Mouse (Mus musculus): ENCODE measurements around the gene Scube2. TPM values are rescaled to one million over a fixed set of nuclear protein-coding genes. Genes with fewer than 3 reads are reported as not detected.

The Scube2 gene
- polyA plus RNA-seq, 1 experiment = 7.4 TPM

- no peak for DNase-seq (ENCODE audit: low spot score)
Observed at GRCm38 (mm10) chr7:109852017-109852416, 13.5 kb downstream of the Scube2 start.

GRCm38 (mm10) chr7:109850531-109850930 is 14.9 kb downstream of the Scube2 start:
- no peak for DNase-seq (ENCODE audit: low spot score)

GRCm38 (mm10) chr7:109849750-109850434 is 15.6 kb downstream of the Scube2 start:
- DNase-seq (ENCODE audit: low spot score) = no peak

GRCm38 (mm10) chr7:109848867-109849733 is 16.4 kb downstream of the Scube2 start:
- DNase-seq (ENCODE audit: low spot score) = no peak

GRCm38 (mm10) chr7:109844100-109844499 is 21.4 kb downstream of the Scube2 start:
- DNase-seq (ENCODE audit: low spot score) = no peak

GRCm38 (mm10) chr7:109841618-109842418 is 23.7 kb downstream of the Scube2 start:
- no peak for DNase-seq (ENCODE audit: low spot score)

GRCm38 (mm10) chr7:109841031-109841430 is 24.4 kb downstream of the Scube2 start:
- no peak for DNase-seq (ENCODE audit: low spot score)

- no peak for DNase-seq (ENCODE audit: low spot score)
Observed at GRCm38 (mm10) chr7:109838613-109839012, 26.9 kb downstream of the Scube2 start.

GRCm38 (mm10) chr7:109837651-109838050 is 27.8 kb downstream of the Scube2 start:
- no peak for DNase-seq (ENCODE audit: low spot score)

GRCm38 (mm10) chr7:109834894-109835293 is 30.6 kb downstream of the Scube2 start:
- no peak for DNase-seq (ENCODE audit: low spot score)

- DNase-seq (ENCODE audit: low spot score) = no peak
Observed at GRCm38 (mm10) chr7:109831376-109831775, 34.1 kb downstream of the Scube2 start.

GRCm38 (mm10) chr7:109826911-109827310 is 38.6 kb downstream of the Scube2 start:
- DNase-seq (ENCODE audit: low spot score) = no peak

- no peak for DNase-seq (ENCODE audit: low spot score)
Observed at GRCm38 (mm10) chr7:109825293-109825692, 40.2 kb downstream of the Scube2 start.

- DNase-seq (ENCODE audit: low spot score) = no peak
Observed at GRCm38 (mm10) chr7:109818600-109818999, 46.9 kb downstream of the Scube2 start.

GRCm38 (mm10) chr7:109817954-109818353 is 47.5 kb downstream of the Scube2 start:
- DNase-seq (ENCODE audit: low spot score) = no peak

- DNase-seq (ENCODE audit: low spot score) = no peak
Observed at GRCm38 (mm10) chr7:109813330-109814140, 51.9 kb downstream of the Scube2 start.

- no peak for DNase-seq (ENCODE audit: low spot score)
Observed at GRCm38 (mm10) chr7:109807616-109808485, 57.6 kb downstream of the Scube2 start.

- DNase-seq (ENCODE audit: low spot score) = no peak
Observed at GRCm38 (mm10) chr7:109804843-109805242, 60.6 kb downstream of the Scube2 start.

GRCm38 (mm10) chr7:109804355-109804754 is 61.1 kb downstream of the Scube2 start:
- no peak for DNase-seq (ENCODE audit: low spot score)

- DNase-seq (ENCODE audit: low spot score) = no peak
Observed at GRCm38 (mm10) chr7:109803516-109803915, 62.0 kb downstream of the Scube2 start.

All from urinary bladder, adult 2 months (tissue).